Mouse (Mus musculus) granulocyte monocyte progenitor cell, adult 5-6 weeks (primary cell): Measurements from ENCODE around the gene Pom121l2. TPM values are rescaled to one million over a fixed set of nuclear protein-coding genes. Genes with fewer than 3 reads are reported as not detected.

Source experiments
- ATAC-seq: replicated peaks from 2 replicates; pipeline ENCODE4 v1.8.0; 2016; ENCODE audit warnings: mild to moderate bottlenecking, moderate TSS enrichment, inconsistent platforms; ENCODE audit not compliant: poor library complexity, severe bottlenecking
- total RNA-seq, 2 experiments: library from RNA; stranded (forward) in 1 of 2; stranded (reverse) in 1 of 2; fragments of 200-712, 200-1000 nt in 1 of 2; fragments of >200 nt in 1 of 2; fragmentation: Nextera tagmentation in 1 of 2; gene quantifications; 2 replicates each; pipeline ENCODE4 v1.2.3; 2014 to 2017

Gene Pom121l2
- total RNA-seq, 2 experiments from 2014 or later = not detected

GRCm38 (mm10) chr13:22037415-22037814, 56.4 kb downstream of the Pom121l2 start:
- no peak for ATAC-seq

Other genes starting within 250 kb of the Pom121l2 start
- gene Hist1h4j, start 246.1 kb upstream of the Pom121l2 start, total RNA-seq (2014; fragmentation: Nextera tagmentation) = 2.1 and 2.5 TPM in 2 replicates
- 277 and 325 TPM in 2 replicates for gene Hist1h4j, start 246.1 kb upstream of the Pom121l2 start, total RNA-seq (2017)
- gene Hist1h4k, start 230.7 kb upstream of the Pom121l2 start, total RNA-seq (2014; fragmentation: Nextera tagmentation) = 143 and 341 TPM in 2 replicates
- 2,272 and 2,398 TPM in 2 replicates for gene Hist1h4k, start 230.7 kb upstream of the Pom121l2 start, total RNA-seq (2017)
- gene Hist1h2ak, start 227.4 kb upstream of the Pom121l2 start, total RNA-seq (2014; fragmentation: Nextera tagmentation) = 8.6 and 105 TPM in 2 replicates
- gene Hist1h2ak, start 227.4 kb upstream of the Pom121l2 start, total RNA-seq (2017) = 1,120 and 1,478 TPM in 2 replicates
- gene Hist1h2bn, start 227.1 kb upstream of the Pom121l2 start, total RNA-seq (2014; fragmentation: Nextera tagmentation) = 168 and 218 TPM in 2 replicates
- gene Hist1h2bn, start 227.1 kb upstream of the Pom121l2 start, total RNA-seq (2017) = 1,437 and 1,878 TPM in 2 replicates
- gene Hist1h1b, start 200.6 kb upstream of the Pom121l2 start, total RNA-seq (2014; fragmentation: Nextera tagmentation) = 278 and 329 TPM in 2 replicates
- 1,634 and 1,715 TPM in 2 replicates for gene Hist1h1b, start 200.6 kb upstream of the Pom121l2 start, total RNA-seq (2017)
- 73.1 and 153 TPM in 2 replicates for gene Hist1h3i, start 197.8 kb upstream of the Pom121l2 start, total RNA-seq (2014; fragmentation: Nextera tagmentation)
- 268 and 310 TPM in 2 replicates for gene Hist1h3i, start 197.8 kb upstream of the Pom121l2 start, total RNA-seq (2017)
- 8.9 TPM in 1 of 2 replicates, not detected in the other for gene Hist1h2an, start 194.0 kb upstream of the Pom121l2 start, total RNA-seq (2014; fragmentation: Nextera tagmentation)
- 984 and 1,144 TPM in 2 replicates for gene Hist1h2an, start 194.0 kb upstream of the Pom121l2 start, total RNA-seq (2017)
- 8.8 and 28.0 TPM in 2 replicates for gene Hist1h2bp, start 193.7 kb upstream of the Pom121l2 start, total RNA-seq (2014; fragmentation: Nextera tagmentation)
- 41.2 and 55.0 TPM in 2 replicates for gene Hist1h2bp, start 193.7 kb upstream of the Pom121l2 start, total RNA-seq (2017)
- gene Hist1h2bq, start 171.0 kb upstream of the Pom121l2 start, total RNA-seq (2014; fragmentation: Nextera tagmentation) = 261 and 279 TPM in 2 replicates
- 496 and 652 TPM in 2 replicates for gene Hist1h2bq, start 171.0 kb upstream of the Pom121l2 start, total RNA-seq (2017)
- gene Hist1h2ao, start 170.7 kb upstream of the Pom121l2 start, total RNA-seq (2014; fragmentation: Nextera tagmentation) = 54.5 TPM in 1 of 2 replicates, not detected in the other
- gene Hist1h2ao, start 170.7 kb upstream of the Pom121l2 start, total RNA-seq (2017) = 38.4 TPM in 1 of 2 replicates, not detected in the other
- gene Hist1h4m, start 169.4 kb upstream of the Pom121l2 start, total RNA-seq (2014; fragmentation: Nextera tagmentation) = 72.5 and 88.1 TPM in 2 replicates
- 1,782 and 2,792 TPM in 2 replicates for gene Hist1h4m, start 169.4 kb upstream of the Pom121l2 start, total RNA-seq (2017)
- 21.5 and 58.9 TPM in 2 replicates for gene Hist1h4n, start 149.0 kb upstream of the Pom121l2 start, total RNA-seq (2014; fragmentation: Nextera tagmentation)
- 1,825 and 2,129 TPM in 2 replicates for gene Hist1h4n, start 149.0 kb upstream of the Pom121l2 start, total RNA-seq (2017)
- gene Hist1h2ap, start 147.7 kb upstream of the Pom121l2 start, total RNA-seq (2014; fragmentation: Nextera tagmentation) = 38.3 and 85.3 TPM in 2 replicates
- gene Hist1h2ap, start 147.7 kb upstream of the Pom121l2 start, total RNA-seq (2017) = 5,843 and 7,480 TPM in 2 replicates
- 243 and 249 TPM in 2 replicates for gene Hist1h2br, start 147.5 kb upstream of the Pom121l2 start, total RNA-seq (2014; fragmentation: Nextera tagmentation)
- 665 and 823 TPM in 2 replicates for gene Hist1h2br, start 147.5 kb upstream of the Pom121l2 start, total RNA-seq (2017)
- 13.3 and 15.7 TPM in 2 replicates for gene Zfp184, start 36.1 kb upstream of the Pom121l2 start, total RNA-seq (2014; fragmentation: Nextera tagmentation)
- gene Zfp184, start 36.1 kb upstream of the Pom121l2 start, total RNA-seq (2017) = 13.3 and 16.3 TPM in 2 replicates
- 12.8 and 15.1 TPM in 2 replicates for gene Prss16, start 28.5 kb downstream of the Pom121l2 start, total RNA-seq (2014; fragmentation: Nextera tagmentation)
- gene Prss16, start 28.5 kb downstream of the Pom121l2 start, total RNA-seq (2017) = 8.3 and 9.1 TPM in 2 replicates
- 13.4 TPM in 1 of 2 replicates, not detected in the other for gene Hist1h2ah, start 54.4 kb downstream of the Pom121l2 start, total RNA-seq (2014; fragmentation: Nextera tagmentation)
- 1,444 and 2,588 TPM in 2 replicates for gene Hist1h2ah, start 54.4 kb downstream of the Pom121l2 start, total RNA-seq (2017)
- 9.6 and 80.5 TPM in 2 replicates for gene Hist1h2bk, start 54.7 kb downstream of the Pom121l2 start, total RNA-seq (2014; fragmentation: Nextera tagmentation)
- 2,021 and 2,596 TPM in 2 replicates for gene Hist1h2bk, start 54.7 kb downstream of the Pom121l2 start, total RNA-seq (2017)
- 56.3 and 74.3 TPM in 2 replicates for gene Hist1h4i, start 60.2 kb downstream of the Pom121l2 start, total RNA-seq (2014; fragmentation: Nextera tagmentation)
- 87.0 TPM in 2 replicates for gene Hist1h4i, start 60.2 kb downstream of the Pom121l2 start, total RNA-seq (2017)
- gene Hist1h2ag, start 61.8 kb downstream of the Pom121l2 start, total RNA-seq (2014; fragmentation: Nextera tagmentation) = 2.7 and 32.2 TPM in 2 replicates
- gene Hist1h2ag, start 61.8 kb downstream of the Pom121l2 start, total RNA-seq (2017) = 1,459 and 1,590 TPM in 2 replicates
- gene Hist1h2bj, start 62.0 kb downstream of the Pom121l2 start, total RNA-seq (2014; fragmentation: Nextera tagmentation) = 83.1 and 134 TPM in 2 replicates
- 859 and 990 TPM in 2 replicates for gene Hist1h2bj, start 62.0 kb downstream of the Pom121l2 start, total RNA-seq (2017)
- not detected in 2 replicates for gene Vmn1r188, start 103.2 kb downstream of the Pom121l2 start, total RNA-seq (2014; fragmentation: Nextera tagmentation)
- not detected in 2 replicates for gene Vmn1r188, start 103.2 kb downstream of the Pom121l2 start, total RNA-seq (2017)
- gene Vmn1r189, start 124.6 kb downstream of the Pom121l2 start, total RNA-seq (2014; fragmentation: Nextera tagmentation) = not detected in 2 replicates
- gene Vmn1r189, start 124.6 kb downstream of the Pom121l2 start, total RNA-seq (2017) = not detected in 2 replicates
- gene Vmn1r191, start 202.8 kb downstream of the Pom121l2 start, total RNA-seq (2014; fragmentation: Nextera tagmentation) = not detected in 2 replicates
- gene Vmn1r191, start 202.8 kb downstream of the Pom121l2 start, total RNA-seq (2017) = not detected in 2 replicates
- not detected in 2 replicates for gene Vmn1r192, start 209.9 kb downstream of the Pom121l2 start, total RNA-seq (2014; fragmentation: Nextera tagmentation)
- not detected in 2 replicates for gene Vmn1r192, start 209.9 kb downstream of the Pom121l2 start, total RNA-seq (2017)
- not detected in 2 replicates for gene Vmn1r193, start 242.0 kb downstream of the Pom121l2 start, total RNA-seq (2014; fragmentation: Nextera tagmentation)
- gene Vmn1r193, start 242.0 kb downstream of the Pom121l2 start, total RNA-seq (2017) = not detected in 2 replicates